Mouse (Mus musculus) C2C12 (cell line): Measurements from ENCODE around the gene Psmd6. TPM values are rescaled to one million over a fixed set of nuclear protein-coding genes. Genes with fewer than 3 reads are reported as not detected.

Experiments used
- H3K27me3 ChIP-seq: one replicate; pipeline ENCODE4 v1.6.1; 2011; ENCODE audit not compliant: control insufficient read depth, insufficient read depth, insufficient read length
- H3K36me3 ChIP-seq: one replicate; pipeline ENCODE4 v1.6.1; 2011; ENCODE audit not compliant: control insufficient read depth, insufficient read depth
- H3K4me3 ChIP-seq: one replicate; pipeline ENCODE4 v1.5.1; 2011; ENCODE audit warnings: mild to moderate bottlenecking, control low read depth; ENCODE audit not compliant: poor library complexity, insufficient read depth, severe bottlenecking
- H3K79me2 ChIP-seq: one replicate; pipeline ENCODE4 v1.6.1; 2011; ENCODE audit not compliant: control insufficient read depth, insufficient read depth
- H3K79me3 ChIP-seq: one replicate; pipeline ENCODE4 v1.6.1; 2011; ENCODE audit warnings: low read depth, control low read depth
- H3ac ChIP-seq: one replicate; pipeline ENCODE3; 2011; ENCODE audit warnings: low read depth; ENCODE audit not compliant: control insufficient read depth, insufficient read length
- CEBPB ChIP-seq: IDR thresholded peaks from one replicate; pipeline ENCODE4 v1.6.1; 2011; ENCODE audit warnings: low read depth, mild to moderate bottlenecking, control low read depth, moderate library complexity
- CTCF ChIP-seq: IDR thresholded peaks from one replicate; pipeline ENCODE4 v1.5.1; 2011; ENCODE audit not compliant: control insufficient read depth, insufficient read depth, insufficient read length
- FOSL1 ChIP-seq: IDR thresholded peaks from one replicate; pipeline ENCODE4 v1.8.0; 2011; ENCODE audit warnings: mild to moderate bottlenecking, low read length; ENCODE audit not compliant: poor library complexity, insufficient read depth, severe bottlenecking
- MAX ChIP-seq: IDR thresholded peaks from one replicate; pipeline ENCODE4 v1.6.1; 2011; ENCODE audit warnings: mild to moderate bottlenecking, control low read depth
- MYOD1 ChIP-seq: IDR thresholded peaks from one replicate; pipeline ENCODE4 v1.6.1; 2011; ENCODE audit warnings: low read depth; ENCODE audit not compliant: control insufficient read depth, insufficient read length
- MYOG ChIP-seq: IDR thresholded peaks from one replicate; pipeline ENCODE4 v1.6.1; 2011; ENCODE audit not compliant: control insufficient read depth, insufficient read length; ENCODE audit errors: extremely low read depth
- USF1 ChIP-seq: IDR thresholded peaks from one replicate; pipeline ENCODE4 v1.6.1; 2011; ENCODE audit warnings: low read depth, mild to moderate bottlenecking, control low read depth, moderate library complexity
- polyA plus RNA-seq: library from polyadenylated mRNA; unstranded; fragments of >200 nt; fragmentation: generic; extraction: Trizol; gene quantifications from one replicate; pipeline ENCODE4 v1.2.1, GENCODE M21; 2012; ENCODE audit warnings: missing spikeins

Gene Psmd6
- polyA plus RNA-seq, 1 experiment, result 105 TPM

GRCm38 (mm10) chr14:14066241-14066640, 54.5 kb downstream of the Psmd6 start:
- Histone ChIP-seq H3K79me3 (peaks cover 3% of the 10 kb centered on the region), H3ac (no peak overlapping the region), H3K4me3 (no peak overlapping the region), H3K27me3 (no peaks in the 10 kb centered on the region), H3K79me2 (no peaks in the 10 kb centered on the region), H3K36me3 (no peaks in the 10 kb centered on the region)
- TF ChIP-seq CEBPB, result no peak
- no peak for TF ChIP-seq FOSL1
- no peak for TF ChIP-seq MYOD1
- no peak for TF ChIP-seq USF1
- TF ChIP-seq CTCF, result no peak
- TF ChIP-seq MAX, result no peak
- TF ChIP-seq MYOG, result no peak

GRCm38 (mm10) chr14:14065142-14065498, 55.7 kb downstream of the Psmd6 start:
- H3K79me3 ChIP-seq, result peaks cover 3% of the 10 kb centered on the region
- H3K36me3 ChIP-seq, result no peaks in the 10 kb centered on the region
- TF ChIP-seq CTCF, result no peak
- no peak for TF ChIP-seq MYOD1
- no peak for TF ChIP-seq MYOG
- H3K4me3 ChIP-seq, result no peak overlapping the region
- H3K27me3 ChIP-seq, result no peaks in the 10 kb centered on the region
- H3K79me2 ChIP-seq, result no peaks in the 10 kb centered on the region
- no peak overlapping the region for H3ac ChIP-seq

- no peak for TF ChIP-seq CEBPB
- TF ChIP-seq FOSL1, result no peak
- TF ChIP-seq MYOG, result no peak
- TF ChIP-seq MYOD1, result no peak
- TF ChIP-seq CTCF, result no peak
- no peak for TF ChIP-seq USF1
- TF ChIP-seq MAX, result no peak
- Histone ChIP-seq H3K27me3 (no peaks in the 10 kb centered on the region), H3K36me3 (no peaks in the 10 kb centered on the region), H3K79me2 (no peaks in the 10 kb centered on the region), H3K4me3 (no peak overlapping the region), H3K79me3 (peaks cover 3% of the 10 kb centered on the region), H3ac (no peak overlapping the region)
Measured at GRCm38 (mm10) chr14:14064486-14065141, 56.2 kb downstream of the Psmd6 start.

- TF ChIP-seq USF1, result no peak
- no peak for TF ChIP-seq FOSL1
- TF ChIP-seq MAX, result no peak
- no peak for TF ChIP-seq CEBPB
- no peak for TF ChIP-seq MYOD1
- no peak for TF ChIP-seq CTCF
- TF ChIP-seq MYOG, result no peak
- Histone ChIP-seq H3K79me2 (no peaks in the 10 kb centered on the region), H3K4me3 (no peak overlapping the region), H3K79me3 (peaks cover 3% of the 10 kb centered on the region), H3K36me3 (no peaks in the 10 kb centered on the region), H3K27me3 (no peaks in the 10 kb centered on the region), H3ac (no peak overlapping the region)
Measured at GRCm38 (mm10) chr14:14063382-14063781, 57.4 kb downstream of the Psmd6 start.

GRCm38 (mm10) chr14:14062531-14063245, 58.1 kb downstream of the Psmd6 start:
- Histone ChIP-seq H3K36me3 (no peaks in the 10 kb centered on the region), H3K27me3 (no peaks in the 10 kb centered on the region), H3ac (no peak overlapping the region), H3K79me2 (no peaks in the 10 kb centered on the region), H3K4me3 (no peak overlapping the region), H3K79me3 (peaks cover 3% of the 10 kb centered on the region)
- TF ChIP-seq MAX (no peak), USF1 (no peak), MYOD1 (no peak)

Other genes with a start within 250 kb of the Psmd6 start
- not detected for gene Gm281, start 206.5 kb downstream of the Psmd6 start, polyA plus RNA-seq
- gene Atxn7, start 159.5 kb downstream of the Psmd6 start, polyA plus RNA-seq, result 1.9 TPM
- gene Thoc7, start 159.1 kb downstream of the Psmd6 start, polyA plus RNA-seq, result 63.8 TPM
- gene Olfr720, start 65.9 kb upstream of the Psmd6 start, polyA plus RNA-seq, result not detected
- gene Olfr31, start 201.8 kb upstream of the Psmd6 start, polyA plus RNA-seq, result not detected
- gene Il3ra, start 225.3 kb upstream of the Psmd6 start, polyA plus RNA-seq, result 22.8 TPM